In the genomic region with DNA sequence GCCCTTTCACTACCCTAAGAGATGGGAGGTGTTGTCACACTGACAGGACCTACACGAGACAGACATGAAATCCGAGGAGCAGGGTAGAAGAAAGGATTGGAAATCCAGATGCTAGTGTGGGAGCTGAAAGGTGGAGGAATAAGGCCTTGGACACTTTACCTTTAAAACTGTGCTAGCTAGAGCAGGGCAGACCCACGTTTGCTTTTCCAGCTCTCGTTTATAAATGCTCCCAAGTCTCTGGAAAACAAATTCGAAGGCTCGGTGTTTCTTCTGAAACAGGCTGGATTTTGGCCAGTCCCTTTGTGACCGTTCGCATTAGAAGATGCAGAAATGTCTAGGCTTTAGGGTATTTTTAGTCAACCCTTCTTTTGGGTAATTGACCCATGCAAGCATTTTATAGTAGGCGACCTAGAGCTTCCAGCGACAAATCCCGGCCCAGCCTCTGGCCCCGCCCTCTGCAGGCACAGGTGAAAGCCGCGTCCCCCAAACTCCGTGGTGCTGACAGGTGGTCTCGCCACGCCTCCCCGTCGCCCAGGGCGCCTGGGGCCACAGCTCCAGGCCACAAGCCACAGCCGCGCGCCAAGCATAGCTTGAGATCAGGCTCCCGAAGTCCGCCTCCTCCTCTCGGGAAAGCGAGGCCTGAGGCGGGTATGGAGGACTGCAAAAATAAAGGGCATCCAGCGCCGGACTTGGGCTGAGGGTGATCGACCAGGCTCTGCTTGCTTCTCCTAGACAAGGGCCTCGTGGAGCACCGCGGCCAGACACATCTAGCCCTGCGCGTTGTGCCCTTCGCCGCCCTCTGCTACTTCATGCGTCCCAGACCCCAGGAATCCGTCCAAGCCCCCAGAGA, we compare ENCODE assay signal across 8 mouse cellular contexts. TPM values are rescaled to one million over a fixed set of nuclear protein-coding genes. Genes with fewer than 3 reads are reported as not detected.
A peak's percentile ranks its signal among the peaks of the same experiment; 100 is the strongest.
DNase-seq lines count a peak whose midpoint lies in the region; ATAC-seq and TF ChIP-seq lines count a peak whose summit lies in the region.

No protein-coding gene starts in this region.

- peak overlapping the region; percentile 96 for H3K4me2 ChIP-seq in embryonic facial prominence, embryonic 14.5 days (ENCODE audit: low read depth, low read length)
- H3K4me2 ChIP-seq in heart, postnatal 0 days (ENCODE audit: low read depth, low read length) = peak overlapping the region; percentile 81

- H3K9me3 ChIP-seq in embryonic facial prominence, embryonic 14.5 days (ENCODE audit: control insufficient read depth, low read length) = no peaks in the 10 kb centered on the region
- no peaks in the 10 kb centered on the region for H3K9me3 ChIP-seq in heart, postnatal 0 days (replicated peaks; ENCODE audit: control insufficient read depth, low read length)

- H3K36me3 ChIP-seq in embryonic facial prominence, embryonic 14.5 days (ENCODE audit: control insufficient read depth, insufficient read depth, low read length) = no peaks in the 10 kb centered on the region
- no peaks in the 10 kb centered on the region; the same call in 1 of the 2 replicates for H3K36me3 ChIP-seq in heart, postnatal 0 days (replicated peaks; ENCODE audit: control insufficient read depth, insufficient read depth, low read length)

- peak overlapping the region; percentile 91 for H3K9ac ChIP-seq in embryonic facial prominence, embryonic 14.5 days (ENCODE audit: low read depth, low read length)
- peak overlapping the region; percentile 91 for H3K9ac ChIP-seq in heart, postnatal 0 days (replicated peaks; ENCODE audit: low read depth, low read length)

- no peaks in the 10 kb centered on the region for H3K27me3 ChIP-seq in embryonic facial prominence, embryonic 14.5 days (replicated peaks; ENCODE audit: control insufficient read depth, insufficient read depth, low read length)
- H3K27me3 ChIP-seq in heart, postnatal 0 days (ENCODE audit: control insufficient read depth, insufficient read depth, low read length) = no peaks in the 10 kb centered on the region

- peak overlapping the region; percentile 82 for H3K4me3 ChIP-seq in embryonic facial prominence, embryonic 14.5 days (ENCODE audit: low read depth, low read length)
- H3K4me3 ChIP-seq in heart, postnatal 0 days (ENCODE audit: low read depth, low read length) = peak overlapping the region; percentile 72
- H3K4me3 ChIP-seq in left cerebral cortex, adult 2 months = peak overlapping the region; percentile 81

- H3K4me1 ChIP-seq in embryonic facial prominence, embryonic 14.5 days (ENCODE audit: control insufficient read depth, insufficient read depth, low read length) = peaks cover 12% of the 10 kb centered on the region; the same call in 1 of the 2 replicates
- peaks cover 1% of the 10 kb centered on the region; the same call in 1 of the 2 replicates for H3K4me1 ChIP-seq in heart, postnatal 0 days (ENCODE audit: control insufficient read depth, insufficient read depth)

- peak overlapping the region; percentile 97 for H3K27ac ChIP-seq in embryonic facial prominence, embryonic 14.5 days (replicated peaks; ENCODE audit: low read depth, low read length)
- H3K27ac ChIP-seq in heart, postnatal 0 days (ENCODE audit: low read depth) = peak overlapping the region; percentile 96
- H3K27ac ChIP-seq in left cerebral cortex, adult 2 months = peak overlapping the region; percentile 67

- no peak for TF ChIP-seq EP300 in heart, postnatal 0 days (IDR thresholded peaks at IDR 0.05; ENCODE audit: low read depth)

- peak; percentile 15 to 26 for DNase-seq in layer of hippocampus, postnatal 25 days (ENCODE audit: extremely low spot score in 1 of 2, low spot score in 1 of 2)
- DNase-seq in layer of hippocampus, postnatal 36 days = no peak
- DNase-seq in WW6 (ENCODE audit: low read depth, low spot score) = peak; percentile 20
- DNase-seq in embryonic facial prominence, embryonic 14.5 days (ENCODE audit: low spot score) = peak; percentile 63
- DNase-seq in heart, postnatal 0 days (ENCODE audit: low spot score) = peak; percentile 39
- DNase-seq in left cerebral cortex, adult 2 months (ENCODE audit: extremely low spot score in 1 of 2, low spot score in 2 of 2) = peak; percentile 29 to 34
- DNase-seq in naive thymus-derived CD4-positive, alpha-beta T cell, adult 2 months (ENCODE audit: low read depth) = peak; percentile 2
- DNase-seq in urinary bladder, adult 18-20 months (ENCODE audit: low spot score in 2 of 2) = no peak

- intact Hi-C loops in left cerebral cortex, adult 2 months (cut with DNase I) = loop anchor here (1.0 to 5.0 kb wide), 4 partner anchors 123 to 375 kb away; a partner anchor contains a TSS

- 4% methylated on average over 28 of the region's 40 CpGs for WGBS in embryonic facial prominence, embryonic 14.5 days
- 4% methylated on average over 40 of the region's 40 CpGs for WGBS in heart, postnatal 0 days

- no peak for TF ChIP-seq CTCF in heart, postnatal 0 days (IDR thresholded peaks at IDR 0.05; ENCODE audit: low read depth)
- TF ChIP-seq CTCF in left cerebral cortex, adult 2 months (IDR thresholded peaks at IDR 0.05) = no peak

- ATAC-seq in embryonic facial prominence, embryonic 14.5 days (ENCODE audit: low read depth) = peak; percentile 9
- ATAC-seq in heart, postnatal 0 days (ENCODE audit: insufficient read depth, low read depth) = peak; percentile 3

RNA-seq across cellular contexts. Expression of a gene that starts 0.8 kb away (rescaled TPM):
- 10 to 100 TPM; 10.3 to 13.7 TPM for total RNA-seq in layer of hippocampus, postnatal 25 days (2021)
- total RNA-seq in layer of hippocampus, postnatal 36 days (2021) = 10 to 100 TPM; 11.3 to 13.0 TPM
- polyA plus RNA-seq in embryonic facial prominence, embryonic 14.5 days (2014; fragmentation: Nextera tagmentation; extraction: Ambion mirVana) = 8.2 and 9.6 TPM in 2 replicates
- total RNA-seq in heart, postnatal 0 days (2014; rRNA removed; ENCODE audit: low replicate concordance) = 50.4 and 53.8 TPM in 2 replicates
- polyA plus RNA-seq in heart, postnatal 0 days (2015; fragmentation: Nextera tagmentation; extraction: Ambion mirVana) = 12.5 and 12.7 TPM in 2 replicates
- total RNA-seq in left cerebral cortex, adult 2 months (2021) = 10 to 100 TPM; 26.8 to 32.1 TPM

RNA-seq across cellular contexts. Expression of a gene that starts 49.9 kb away (rescaled TPM):
- 10 to 100 TPM; 20.0 to 22.3 TPM for total RNA-seq in layer of hippocampus, postnatal 25 days (2021)
- 10 to 100 TPM; 24.1 to 24.3 TPM for total RNA-seq in layer of hippocampus, postnatal 36 days (2021)
- 27.9 and 28.7 TPM in 2 replicates for polyA plus RNA-seq in embryonic facial prominence, embryonic 14.5 days (2014; fragmentation: Nextera tagmentation; extraction: Ambion mirVana)
- total RNA-seq in heart, postnatal 0 days (2014; rRNA removed; ENCODE audit: low replicate concordance) = 22.6 and 103 TPM in 2 replicates
- 43.5 and 45.7 TPM in 2 replicates for polyA plus RNA-seq in heart, postnatal 0 days (2015; fragmentation: Nextera tagmentation; extraction: Ambion mirVana)
- total RNA-seq in left cerebral cortex, adult 2 months (2021) = 10 to 100 TPM; 33.2 to 34.9 TPM

RNA-seq across cellular contexts. Expression of a gene that starts 59.8 kb away (rescaled TPM):
- 100 to 1,000 TPM; 163 to 168 TPM for total RNA-seq in layer of hippocampus, postnatal 25 days (2021)
- total RNA-seq in layer of hippocampus, postnatal 36 days (2021) = 100 to 1,000 TPM; 164 to 181 TPM
- 85.7 and 90.0 TPM in 2 replicates for polyA plus RNA-seq in embryonic facial prominence, embryonic 14.5 days (2014; fragmentation: Nextera tagmentation; extraction: Ambion mirVana)
- 34.0 and 50.6 TPM in 2 replicates for total RNA-seq in heart, postnatal 0 days (2014; rRNA removed; ENCODE audit: low replicate concordance)
- 37.6 and 42.0 TPM in 2 replicates for polyA plus RNA-seq in heart, postnatal 0 days (2015; fragmentation: Nextera tagmentation; extraction: Ambion mirVana)
- total RNA-seq in left cerebral cortex, adult 2 months (2021) = 100 to 1,000 TPM; 131 to 133 TPM

Comparison
In these comparisons a context has a peak if more than half of its experiments do, and no peak if none do; other contexts are left out.
1. DNase-seq: peak in layer of hippocampus, postnatal 25 days (2 of 2), WW6 (single experiment), embryonic facial prominence, embryonic 14.5 days (single experiment), heart, postnatal 0 days (single experiment), left cerebral cortex, adult 2 months (2 of 2) and naive thymus-derived CD4-positive, alpha-beta T cell, adult 2 months (single experiment); none in layer of hippocampus, postnatal 36 days (0 of 2) and urinary bladder, adult 18-20 months (0 of 2).
2. Peak in every context shown above with its lines, with median percentiles within 50 percentile points of each other: H3K27ac ChIP-seq and H3K4me3 ChIP-seq.